Mouse (Mus musculus) spleen, adult 2 months (tissue): ENCODE data around the gene Gys2.

ENCODE experiments used
- CTCF ChIP-seq: fragments of 200-500 bp; IDR thresholded peaks from 2 replicates; pipeline ENCODE4 v1.5.1; 2011; ENCODE audit warnings: mild to moderate bottlenecking, inconsistent platforms; ENCODE audit not compliant: insufficient read depth, insufficient read length, insufficient replicate concordance; ENCODE audit errors: extremely low read depth
- POLR2A ChIP-seq: fragments of 200-500 bp; IDR thresholded peaks from 2 replicates; pipeline ENCODE4 v1.6.1; 2011; ENCODE audit warnings: low read depth, low read length, inconsistent platforms

GRCm38 (mm10) chr6:142512902-142513301 is 40.0 kb upstream of the Gys2 start:
- TF ChIP-seq CTCF = no peak
- no peak for TF ChIP-seq POLR2A
